Comparison of ENCODE assay signal across 8 mouse cellular contexts in genomic region chr1:59482331-59482695, GRCm38 (mm10). TPM values are rescaled to one million over a fixed set of nuclear protein-coding genes. Genes with fewer than 3 reads are reported as not detected.
DNase-seq lines count a peak whose midpoint lies in the region; ATAC-seq lines count a peak whose summit lies in the region.

TSS of gene Fzd7 (plus strand) at chr1:59482424.

- H3K27ac ChIP-seq in liver, embryonic 11.5 days (ENCODE audit: low read depth, low read length) = peak within 1 kb of the TSS; percentile 91

- peaks cover 33% of the 10 kb centered on the region for H3K4me1 ChIP-seq in liver, embryonic 11.5 days (replicated peaks; ENCODE audit: control insufficient read depth, insufficient read depth, low read length)

- peaks cover 2% of the 10 kb centered on the region; the same call in 1 of the 2 replicates for H3K36me3 ChIP-seq in liver, embryonic 11.5 days (ENCODE audit: control insufficient read depth, insufficient read depth, low read length)

- ATAC-seq in liver, embryonic 11.5 days (replicated peaks; ENCODE audit: low FRiP score) = peak; percentile 56

- H3K4me3 ChIP-seq in liver, embryonic 11.5 days (ENCODE audit: low read depth, low read length) = peak within 1 kb of the TSS; percentile 83

- H3K4me2 ChIP-seq in liver, embryonic 11.5 days = peak within 1 kb of the TSS; percentile 98

- H3K9ac ChIP-seq in liver, embryonic 11.5 days (ENCODE audit: low read depth, low read length) = peak within 1 kb of the TSS; percentile 79

- H3K27me3 ChIP-seq in liver, embryonic 11.5 days (replicated peaks; ENCODE audit: control insufficient read depth, insufficient read depth, low read length) = peaks cover 12% of the 10 kb centered on the region

- WGBS in liver, embryonic 11.5 days = 0% methylated on average over 35 of the region's 35 CpGs

- H3K9me3 ChIP-seq in liver, embryonic 11.5 days (ENCODE audit: control insufficient read depth, low read length) = no peaks in the 10 kb centered on the region

- peak; percentile 68 for DNase-seq in embryo, embryonic 10 days (ENCODE audit: low spot score)
- no peak for DNase-seq in embryo, embryonic 11 days
- DNase-seq in thymus, postnatal 14 days = peak; percentile 58
- no peak for DNase-seq in thymus, postnatal 10 days (ENCODE audit: low spot score in 2 of 2)
- DNase-seq in gastrocnemius, postnatal 4 days (ENCODE audit: low spot score in 2 of 2) = peak; percentile 45 to 74
- no peak for DNase-seq in liver, embryonic 11.5 days (ENCODE audit: low spot score)
- DNase-seq in spleen, postnatal 4 days (ENCODE audit: low spot score in 2 of 2) = peak; percentile 43 to 82
- DNase-seq in left cerebral cortex, adult 9 months (ENCODE audit: low spot score in 2 of 2) = no peak

RNA-seq across cellular contexts. Expression of gene Fzd7, which starts in this region (rescaled TPM):
- total RNA-seq in gastrocnemius, postnatal 4 days (2021) = 10 to 100 TPM; 37.2 to 38.3 TPM
- 7.5 and 7.7 TPM in 2 replicates for polyA plus RNA-seq in liver, embryonic 11.5 days (2014; fragmentation: Nextera tagmentation; extraction: Ambion mirVana)

Comparison
In these comparisons a context has a peak if more than half of its experiments do, and no peak if none do; other contexts are left out.
1. DNase-seq: peak in embryo, embryonic 10 days (single experiment), thymus, postnatal 14 days (single experiment), gastrocnemius, postnatal 4 days (2 of 2) and spleen, postnatal 4 days (2 of 2); none in embryo, embryonic 11 days (single experiment), thymus, postnatal 10 days (0 of 2), liver, embryonic 11.5 days (single experiment) and left cerebral cortex, adult 9 months (0 of 2).